Mouse (Mus musculus): ENCODE measurements at regions not wholly inside any gene's neighbourhood (a gene's known extent, or its start where the extent isn't known, plus 50 kb on each side); places are given as distances from the start of the nearest gene placed in this dataset.

- Histone ChIP-seq H3K9me3 (ENCODE audit: control insufficient read depth, low read depth, low read length) (no peaks in the 10 kb centered on the region), H3K9ac (replicated peaks; ENCODE audit: low read depth, low read length) (no peak overlapping the region), H3K4me2 (replicated peaks; ENCODE audit: low read depth, low read length) (no peak overlapping the region), H3K4me3 (ENCODE audit: low read depth, low read length) (no peak overlapping the region), H3K4me1 (ENCODE audit: control insufficient read depth, insufficient read depth, low read length) (no peaks in the 10 kb centered on the region), H3K27me3 (ENCODE audit: control insufficient read depth, insufficient read depth, low read length) (no peaks in the 10 kb centered on the region), H3K27ac (ENCODE audit: low read length) (no peak overlapping the region), H3K36me3 (ENCODE audit: control insufficient read depth, insufficient read depth, low read length) (no peaks in the 10 kb centered on the region)
- ATAC-seq (ENCODE audit: insufficient number of reproducible peaks, insufficient read depth, low FRiP score, low read depth) = no peak
- 6% methylated on average over 9 of the region's 9 CpGs for WGBS
Observed at GRCm38 (mm10) chr1:41131410-41131809, 326.0 kb downstream of the Tmem182 start.

- Histone ChIP-seq H3K9me3 (ENCODE audit: control insufficient read depth, low read depth, low read length) (no peaks in the 10 kb centered on the region), H3K27ac (ENCODE audit: low read length) (no peak overlapping the region), H3K4me3 (ENCODE audit: low read depth, low read length) (no peak overlapping the region), H3K36me3 (ENCODE audit: control insufficient read depth, insufficient read depth, low read length) (no peaks in the 10 kb centered on the region), H3K4me2 (replicated peaks; ENCODE audit: low read depth, low read length) (no peak overlapping the region), H3K9ac (replicated peaks; ENCODE audit: low read depth, low read length) (no peak overlapping the region), H3K4me1 (ENCODE audit: control insufficient read depth, insufficient read depth, low read length) (no peaks in the 10 kb centered on the region), H3K27me3 (ENCODE audit: control insufficient read depth, insufficient read depth, low read length) (no peaks in the 10 kb centered on the region)
- ATAC-seq (ENCODE audit: insufficient number of reproducible peaks, insufficient read depth, low FRiP score, low read depth) = no peak
- WGBS = 21% methylated on average over 1 of the region's 1 CpGs
Observed at GRCm38 (mm10) chr1:41133143-41133542, 327.7 kb downstream of the Tmem182 start.

- Histone ChIP-seq H3K27me3 (ENCODE audit: control insufficient read depth, insufficient read depth, low read length) (no peaks in the 10 kb centered on the region), H3K4me2 (replicated peaks; ENCODE audit: low read depth, low read length) (no peak overlapping the region), H3K4me1 (ENCODE audit: control insufficient read depth, insufficient read depth, low read length) (no peaks in the 10 kb centered on the region), H3K9me3 (ENCODE audit: control insufficient read depth, low read depth, low read length) (no peaks in the 10 kb centered on the region), H3K4me3 (ENCODE audit: low read depth, low read length) (no peak overlapping the region), H3K27ac (ENCODE audit: low read length) (no peak overlapping the region), H3K36me3 (ENCODE audit: control insufficient read depth, insufficient read depth, low read length) (no peaks in the 10 kb centered on the region), H3K9ac (replicated peaks; ENCODE audit: low read depth, low read length) (no peak overlapping the region)
- WGBS = 76% methylated on average over 8 of the region's 8 CpGs
- ATAC-seq (ENCODE audit: insufficient number of reproducible peaks, insufficient read depth, low FRiP score, low read depth) = no peak
Observed at GRCm38 (mm10) chr1:41133946-41134345, 328.5 kb downstream of the Tmem182 start.

- 87% methylated on average over 2 of the region's 2 CpGs for WGBS
- H3K36me3 ChIP-seq (ENCODE audit: control insufficient read depth, insufficient read depth, low read length) = no peaks in the 10 kb centered on the region
- H3K4me2 ChIP-seq (replicated peaks; ENCODE audit: low read depth, low read length) = no peak overlapping the region
- no peak overlapping the region for H3K4me3 ChIP-seq (ENCODE audit: low read depth, low read length)
- H3K9ac ChIP-seq (replicated peaks; ENCODE audit: low read depth, low read length) = no peak overlapping the region
- H3K27me3 ChIP-seq (ENCODE audit: control insufficient read depth, insufficient read depth, low read length) = no peaks in the 10 kb centered on the region
- ATAC-seq (ENCODE audit: insufficient number of reproducible peaks, insufficient read depth, low FRiP score, low read depth) = no peak
- no peaks in the 10 kb centered on the region for H3K9me3 ChIP-seq (ENCODE audit: control insufficient read depth, low read depth, low read length)
- H3K27ac ChIP-seq (ENCODE audit: low read length) = no peak overlapping the region
- H3K4me1 ChIP-seq (ENCODE audit: control insufficient read depth, insufficient read depth, low read length) = no peaks in the 10 kb centered on the region
Observed at GRCm38 (mm10) chr1:41139725-41140124, 334.3 kb downstream of the Tmem182 start.

GRCm38 (mm10) chr1:41140542-41140941, 335.1 kb downstream of the Tmem182 start:
- Histone ChIP-seq H3K9ac (replicated peaks; ENCODE audit: low read depth, low read length) (no peak overlapping the region), H3K4me3 (ENCODE audit: low read depth, low read length) (no peak overlapping the region), H3K9me3 (ENCODE audit: control insufficient read depth, low read depth, low read length) (no peaks in the 10 kb centered on the region), H3K36me3 (ENCODE audit: control insufficient read depth, insufficient read depth, low read length) (no peaks in the 10 kb centered on the region), H3K4me1 (ENCODE audit: control insufficient read depth, insufficient read depth, low read length) (no peaks in the 10 kb centered on the region), H3K27me3 (ENCODE audit: control insufficient read depth, insufficient read depth, low read length) (no peaks in the 10 kb centered on the region), H3K27ac (ENCODE audit: low read length) (no peak overlapping the region), H3K4me2 (replicated peaks; ENCODE audit: low read depth, low read length) (no peak overlapping the region)
- ATAC-seq (ENCODE audit: insufficient number of reproducible peaks, insufficient read depth, low FRiP score, low read depth) = no peak
- 54% methylated on average over 1 of the region's 1 CpGs for WGBS

- Histone ChIP-seq H3K27ac (ENCODE audit: low read length) (no peak overlapping the region), H3K4me1 (ENCODE audit: control insufficient read depth, insufficient read depth, low read length) (no peaks in the 10 kb centered on the region), H3K9ac (replicated peaks; ENCODE audit: low read depth, low read length) (no peak overlapping the region), H3K9me3 (ENCODE audit: control insufficient read depth, low read depth, low read length) (no peaks in the 10 kb centered on the region), H3K36me3 (ENCODE audit: control insufficient read depth, insufficient read depth, low read length) (no peaks in the 10 kb centered on the region), H3K27me3 (ENCODE audit: control insufficient read depth, insufficient read depth, low read length) (no peaks in the 10 kb centered on the region), H3K4me2 (replicated peaks; ENCODE audit: low read depth, low read length) (no peak overlapping the region), H3K4me3 (ENCODE audit: low read depth, low read length) (no peak overlapping the region)
- 83% methylated on average over 4 of the region's 4 CpGs for WGBS
- ATAC-seq (ENCODE audit: insufficient number of reproducible peaks, insufficient read depth, low FRiP score, low read depth) = no peak
Observed at GRCm38 (mm10) chr1:41141992-41142391, 336.6 kb downstream of the Tmem182 start.

- Histone ChIP-seq H3K9me3 (ENCODE audit: control insufficient read depth, low read depth, low read length) (no peaks in the 10 kb centered on the region), H3K4me2 (replicated peaks; ENCODE audit: low read depth, low read length) (no peak overlapping the region), H3K27ac (ENCODE audit: low read length) (no peak overlapping the region), H3K9ac (replicated peaks; ENCODE audit: low read depth, low read length) (no peak overlapping the region), H3K36me3 (ENCODE audit: control insufficient read depth, insufficient read depth, low read length) (no peaks in the 10 kb centered on the region), H3K27me3 (ENCODE audit: control insufficient read depth, insufficient read depth, low read length) (no peaks in the 10 kb centered on the region), H3K4me1 (ENCODE audit: control insufficient read depth, insufficient read depth, low read length) (peaks cover under 1% of the 10 kb centered on the region; the same call in 1 of the 2 replicates), H3K4me3 (ENCODE audit: low read depth, low read length) (no peak overlapping the region)
- WGBS = 59% methylated on average over 1 of the region's 1 CpGs
- no peak for ATAC-seq (ENCODE audit: insufficient number of reproducible peaks, insufficient read depth, low FRiP score, low read depth)
Observed at GRCm38 (mm10) chr1:41152516-41152915, 347.1 kb downstream of the Tmem182 start.

GRCm38 (mm10) chr1:41153174-41153999, 348.0 kb downstream of the Tmem182 start:
- H3K4me1 ChIP-seq (ENCODE audit: control insufficient read depth, insufficient read depth, low read length) = peaks cover 6% of the 10 kb centered on the region; the same call in 1 of the 2 replicates
- H3K4me2 ChIP-seq (replicated peaks; ENCODE audit: low read depth, low read length) = no peak overlapping the region
- H3K4me3 ChIP-seq (ENCODE audit: low read depth, low read length) = no peak overlapping the region
- no peak overlapping the region for H3K27ac ChIP-seq (ENCODE audit: low read length)
- H3K27me3 ChIP-seq (ENCODE audit: control insufficient read depth, insufficient read depth, low read length) = no peaks in the 10 kb centered on the region
- no peak for ATAC-seq (ENCODE audit: insufficient number of reproducible peaks, insufficient read depth, low FRiP score, low read depth)
- H3K9ac ChIP-seq (replicated peaks; ENCODE audit: low read depth, low read length) = no peak overlapping the region
- no peaks in the 10 kb centered on the region for H3K36me3 ChIP-seq (ENCODE audit: control insufficient read depth, insufficient read depth, low read length)
- 65% methylated on average over 14 of the region's 14 CpGs for WGBS
- H3K9me3 ChIP-seq (ENCODE audit: control insufficient read depth, low read depth, low read length) = no peaks in the 10 kb centered on the region

- Histone ChIP-seq H3K9me3 (ENCODE audit: control insufficient read depth, low read depth, low read length) (no peaks in the 10 kb centered on the region), H3K4me1 (ENCODE audit: control insufficient read depth, insufficient read depth, low read length) (peaks cover 6% of the 10 kb centered on the region; the same call in 1 of the 2 replicates), H3K4me3 (ENCODE audit: low read depth, low read length) (no peak overlapping the region), H3K27me3 (ENCODE audit: control insufficient read depth, insufficient read depth, low read length) (no peaks in the 10 kb centered on the region), H3K4me2 (replicated peaks; ENCODE audit: low read depth, low read length) (no peak overlapping the region), H3K27ac (ENCODE audit: low read length) (no peak overlapping the region), H3K36me3 (ENCODE audit: control insufficient read depth, insufficient read depth, low read length) (no peaks in the 10 kb centered on the region), H3K9ac (replicated peaks; ENCODE audit: low read depth, low read length) (no peak overlapping the region)
- no peak for ATAC-seq (ENCODE audit: insufficient number of reproducible peaks, insufficient read depth, low FRiP score, low read depth)
- WGBS = 62% methylated on average over 4 of the region's 4 CpGs
Observed at GRCm38 (mm10) chr1:41154198-41154597, 348.8 kb downstream of the Tmem182 start.

Measured in stomach, embryonic 14.5 days (tissue).